Mouse (Mus musculus) embryo, embryonic 10.5 days (tissue): ENCODE measurements at regions not wholly inside any gene's neighbourhood (a gene's known extent, or its start where the extent isn't known, plus 50 kb on each side); places are given as distances from the start of the nearest gene placed in this dataset.

Experiments
- DNase-seq: peaks from one replicate; pipeline ENCODE4 v3.0.0-alpha.2; 2015; ENCODE audit warnings: low spot score

DNA sequence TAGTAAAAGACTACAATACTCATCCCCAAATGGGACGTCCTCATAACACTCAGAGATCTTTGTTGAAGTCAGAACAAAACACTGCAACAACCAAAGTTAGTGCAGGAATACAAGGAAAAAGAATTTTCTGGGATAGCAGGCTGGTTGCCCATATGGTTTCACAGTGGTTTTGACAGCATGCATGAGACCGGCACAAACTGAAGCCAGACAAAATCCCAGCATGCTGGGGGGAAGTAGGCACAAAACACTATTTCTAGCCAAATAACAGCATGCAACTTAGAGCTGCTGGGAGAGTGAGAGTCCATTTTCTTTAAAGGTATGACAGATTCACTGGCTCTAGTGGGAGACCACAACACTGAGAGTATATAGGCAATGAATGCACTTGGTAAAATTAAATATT lies 619.1 kb upstream of the Manea start:
- no peak for DNase-seq

DNA sequence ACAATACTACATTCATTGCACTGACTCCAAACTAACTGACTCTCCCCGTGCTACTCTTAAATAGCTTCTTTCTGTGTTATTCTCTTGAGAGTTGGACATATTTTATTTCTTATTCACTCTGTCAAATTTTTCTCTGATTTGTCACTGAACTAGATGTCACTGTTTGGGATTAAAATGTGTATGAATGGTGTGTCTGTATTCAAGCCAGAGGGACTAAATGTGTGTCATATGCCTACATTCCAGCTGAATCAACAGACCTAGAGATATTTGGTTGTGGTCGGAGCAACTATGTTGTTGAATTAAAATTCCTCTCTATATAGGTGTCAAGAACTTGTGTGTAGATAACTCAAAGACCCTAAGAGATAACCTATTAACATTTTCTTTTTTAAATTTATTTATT lies 618.2 kb upstream of the Manea start:
- DNase-seq, result no peak

DNA sequence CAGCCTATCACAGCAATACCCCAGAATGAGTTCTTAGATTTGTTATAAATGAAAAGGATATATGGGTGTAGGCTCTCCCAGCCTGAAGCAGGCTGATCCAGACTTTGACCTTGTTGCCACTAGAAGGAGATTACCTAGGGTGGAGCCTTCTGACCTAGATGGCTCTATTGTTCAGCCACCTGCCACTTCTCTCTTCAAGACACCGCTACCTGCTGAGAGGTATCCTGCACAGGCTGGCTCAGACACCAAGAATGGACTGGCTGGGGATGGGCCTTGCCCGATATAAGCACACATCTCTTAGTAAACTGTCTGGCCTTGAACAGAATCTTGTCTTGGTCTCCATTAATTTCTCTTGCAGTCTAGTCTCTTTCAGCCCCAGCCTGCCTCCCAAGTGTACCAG lies 597.9 kb upstream of the Manea start:
- no peak for DNase-seq

DNA sequence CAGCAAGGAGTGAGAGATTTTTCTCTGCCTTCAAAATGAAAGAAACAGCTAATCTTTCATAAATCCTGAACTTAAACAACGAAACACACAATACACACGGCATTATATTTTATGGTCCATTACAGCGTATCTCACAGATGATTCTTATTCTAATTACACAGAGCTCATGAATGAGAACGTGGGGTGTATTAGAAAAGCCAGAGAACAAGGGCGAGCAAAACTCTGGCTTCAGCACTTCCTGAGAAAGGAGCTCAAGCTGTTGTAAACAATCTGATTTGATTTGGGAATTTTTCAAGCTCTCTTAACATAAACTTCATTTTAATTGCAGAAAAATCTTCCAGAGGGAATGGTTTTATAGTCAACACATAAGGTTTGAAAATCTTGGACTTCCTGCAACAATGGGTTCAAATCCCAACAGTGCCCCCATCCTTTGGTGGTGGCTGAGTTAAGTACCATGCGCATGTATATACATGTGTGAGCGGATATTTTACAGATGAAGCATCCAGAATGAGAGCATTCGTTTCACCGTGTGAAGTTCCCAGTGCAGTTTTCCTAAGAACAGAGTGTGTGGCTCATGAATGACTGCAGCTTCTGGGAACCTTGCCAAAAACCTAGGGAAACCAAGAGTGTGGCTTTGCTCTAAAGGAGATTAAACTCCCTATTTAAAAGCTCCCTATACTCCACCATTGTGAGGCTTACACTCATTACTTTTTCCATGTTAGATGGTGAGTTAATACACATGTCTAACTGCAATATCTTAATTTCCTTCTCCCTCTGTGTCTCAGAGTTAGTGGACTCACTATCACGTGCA lies 587.5 kb upstream of the Manea start:
- DNase-seq, result no peak

DNA sequence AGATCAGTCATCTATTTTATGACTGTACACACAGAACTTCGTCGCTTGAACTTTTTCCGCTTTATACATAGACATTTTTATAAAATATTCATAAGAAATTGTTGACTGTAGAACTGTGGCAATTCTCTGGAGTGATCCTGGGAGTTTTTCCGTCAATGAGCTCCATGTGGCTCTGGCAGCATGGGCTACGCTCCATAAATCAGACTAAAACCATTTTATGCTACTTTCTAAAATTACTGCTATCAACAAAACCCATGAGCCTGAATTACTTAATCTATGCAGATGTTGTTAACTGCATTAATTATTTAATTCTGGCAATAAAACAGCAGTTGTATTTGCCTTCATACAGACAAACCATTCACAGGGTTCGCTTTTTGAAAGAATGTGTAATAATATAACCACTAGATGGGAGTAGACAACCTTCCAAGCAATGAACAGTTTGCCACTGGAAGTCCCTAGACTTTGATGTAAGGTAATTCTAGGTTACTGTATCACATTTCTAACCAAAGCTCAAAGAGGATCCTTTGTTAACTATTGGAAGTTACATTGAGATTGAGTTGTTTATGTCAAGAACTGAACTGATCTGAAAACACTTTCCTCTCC lies 583.3 kb upstream of the Manea start:
- peak; percentile 64 for DNase-seq

DNA sequence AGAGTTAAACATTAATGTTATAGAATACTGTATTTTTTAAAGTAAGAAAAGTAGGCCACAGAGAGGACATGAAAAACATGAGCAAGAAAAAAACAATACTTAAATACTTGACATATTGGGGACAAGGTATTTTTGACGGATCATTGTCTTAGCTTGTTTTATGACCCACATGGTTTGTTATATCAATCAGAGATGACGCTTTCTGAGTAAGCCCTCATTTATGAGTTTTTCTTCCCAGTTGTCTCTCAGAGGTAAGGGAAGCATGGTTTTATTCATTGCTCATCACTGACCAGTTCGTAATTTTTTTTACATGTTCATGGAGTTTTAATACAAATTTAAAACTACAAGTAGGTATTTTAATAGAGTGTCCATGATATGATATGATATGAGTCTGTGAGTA lies 579.4 kb upstream of the Manea start:
- no peak for DNase-seq

DNA sequence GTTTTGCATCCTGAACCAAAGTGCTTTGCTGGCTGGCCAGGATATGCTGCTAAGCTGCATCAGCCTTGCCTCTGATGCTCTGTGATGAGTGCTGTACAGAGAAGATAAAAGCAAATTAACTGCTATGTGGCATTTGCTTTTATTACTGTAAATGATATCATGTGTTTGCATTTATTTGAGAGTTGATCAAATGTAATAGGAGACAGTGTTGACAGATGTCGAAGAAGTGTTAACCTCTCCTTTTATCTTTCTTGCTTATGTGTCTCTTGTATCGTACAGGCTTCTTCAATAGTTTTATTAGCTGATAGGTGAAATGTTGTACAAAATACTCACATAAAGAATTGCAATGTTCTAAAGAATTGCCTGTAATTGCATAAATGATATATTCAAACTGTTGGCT lies 541.8 kb upstream of the Manea start:
- no peak for DNase-seq

DNA sequence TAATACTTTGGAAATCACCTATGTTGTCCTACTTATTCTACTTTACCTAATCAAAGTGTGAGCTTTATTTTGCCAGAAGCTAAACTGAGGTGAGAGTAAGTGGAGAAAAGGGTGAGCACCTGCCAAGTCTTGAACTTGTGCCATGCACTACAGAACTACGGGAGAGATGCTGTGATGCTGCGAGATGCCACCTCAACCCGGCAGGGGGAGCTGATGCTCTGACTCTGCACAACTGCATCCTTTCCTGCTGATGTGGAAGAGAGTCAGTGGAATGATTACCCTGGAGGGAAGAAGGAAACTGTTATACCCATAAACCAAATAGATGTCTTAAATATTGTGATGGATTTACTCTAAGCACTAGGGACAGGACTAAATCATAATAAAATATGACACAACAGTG lies 532.3 kb upstream of the Manea start:
- peak; percentile 38 for DNase-seq

DNA sequence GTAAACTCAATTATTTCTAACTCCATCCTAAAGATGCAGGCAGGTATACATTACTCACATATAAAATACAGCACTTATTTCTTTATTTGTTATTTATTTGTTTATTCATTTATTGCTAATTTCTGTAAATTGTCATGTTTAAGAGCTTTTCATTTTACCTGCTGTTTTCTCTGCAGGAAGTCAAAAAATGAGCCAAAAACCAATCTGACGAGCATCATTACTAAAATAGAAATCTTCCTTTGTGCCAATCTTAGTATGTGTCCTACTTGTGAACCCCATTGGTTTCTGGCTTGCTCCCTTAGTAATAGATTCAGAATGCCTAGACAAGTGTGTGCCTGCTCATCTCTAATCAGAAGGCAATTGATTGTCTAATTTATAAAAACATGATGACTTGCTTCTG lies 495.1 kb upstream of the Manea start:
- DNase-seq, result no peak

DNA sequence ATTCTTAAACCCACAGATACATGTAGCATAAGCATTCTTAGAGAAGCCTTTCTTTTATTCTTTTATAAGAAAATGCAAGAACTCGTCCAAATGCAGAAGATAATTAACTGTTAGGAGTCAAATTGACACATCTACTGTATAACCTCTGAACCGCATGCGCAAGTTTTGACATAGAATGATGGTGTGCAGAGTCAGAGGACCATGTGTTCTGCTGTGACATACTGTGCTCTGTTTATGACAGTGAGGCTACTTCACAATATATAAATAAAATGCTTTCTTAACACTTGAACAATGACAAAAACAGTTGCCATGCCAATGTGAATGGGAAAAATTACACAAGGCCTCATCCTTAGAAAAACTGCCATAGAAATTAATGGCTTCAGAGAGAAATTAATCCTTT lies 454.1 kb upstream of the Manea start:
- no peak for DNase-seq

DNA sequence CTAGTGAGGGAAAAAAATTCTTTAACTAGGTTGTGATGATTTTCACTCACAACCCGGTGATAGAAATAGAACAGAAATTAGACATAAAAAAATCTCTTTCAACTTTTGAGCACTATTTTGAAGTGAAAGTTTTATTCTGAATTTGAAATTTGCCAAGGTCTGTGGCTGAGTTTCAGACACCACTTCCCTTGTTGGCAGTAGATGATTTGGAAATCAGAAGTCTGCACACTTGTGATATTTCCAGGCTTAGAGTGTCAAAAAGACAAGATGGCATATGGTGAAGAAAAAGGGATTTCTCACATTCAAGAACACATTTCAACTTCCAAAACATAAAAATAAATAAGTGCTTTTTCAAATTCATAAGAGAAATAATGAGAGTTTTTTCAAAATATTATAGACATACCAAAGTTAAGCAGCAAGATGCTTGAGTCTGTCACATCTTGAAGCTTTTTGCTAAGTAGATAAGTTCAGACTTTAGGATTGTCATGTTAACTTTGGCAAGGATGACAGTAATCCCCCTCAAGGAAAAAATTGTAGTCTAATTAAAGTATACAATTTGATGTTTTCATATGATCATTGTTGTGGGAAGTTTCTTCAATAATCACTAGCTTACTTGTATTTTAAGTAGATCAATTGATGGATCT lies 446.6 kb upstream of the Manea start:
- no peak for DNase-seq

DNA sequence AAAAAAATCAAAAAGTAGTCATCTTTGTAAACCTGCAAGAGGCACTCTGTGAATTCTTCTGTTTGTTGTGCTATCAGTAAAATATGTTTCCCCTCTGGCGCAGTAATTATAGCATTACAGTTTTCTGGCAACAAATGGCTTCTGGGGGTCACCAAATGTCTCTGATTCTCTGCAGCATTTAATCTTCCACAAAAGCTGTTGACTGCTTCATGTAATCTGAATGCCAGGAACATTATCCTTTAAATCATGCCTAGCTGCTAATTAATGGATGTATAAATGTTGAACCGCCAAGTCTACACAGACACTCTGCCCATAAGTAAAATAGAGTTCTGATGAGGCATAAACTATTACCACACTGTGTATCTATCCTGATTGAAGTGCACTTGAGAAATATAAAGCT lies 421.2 kb upstream of the Manea start:
- DNase-seq, result no peak

DNA sequence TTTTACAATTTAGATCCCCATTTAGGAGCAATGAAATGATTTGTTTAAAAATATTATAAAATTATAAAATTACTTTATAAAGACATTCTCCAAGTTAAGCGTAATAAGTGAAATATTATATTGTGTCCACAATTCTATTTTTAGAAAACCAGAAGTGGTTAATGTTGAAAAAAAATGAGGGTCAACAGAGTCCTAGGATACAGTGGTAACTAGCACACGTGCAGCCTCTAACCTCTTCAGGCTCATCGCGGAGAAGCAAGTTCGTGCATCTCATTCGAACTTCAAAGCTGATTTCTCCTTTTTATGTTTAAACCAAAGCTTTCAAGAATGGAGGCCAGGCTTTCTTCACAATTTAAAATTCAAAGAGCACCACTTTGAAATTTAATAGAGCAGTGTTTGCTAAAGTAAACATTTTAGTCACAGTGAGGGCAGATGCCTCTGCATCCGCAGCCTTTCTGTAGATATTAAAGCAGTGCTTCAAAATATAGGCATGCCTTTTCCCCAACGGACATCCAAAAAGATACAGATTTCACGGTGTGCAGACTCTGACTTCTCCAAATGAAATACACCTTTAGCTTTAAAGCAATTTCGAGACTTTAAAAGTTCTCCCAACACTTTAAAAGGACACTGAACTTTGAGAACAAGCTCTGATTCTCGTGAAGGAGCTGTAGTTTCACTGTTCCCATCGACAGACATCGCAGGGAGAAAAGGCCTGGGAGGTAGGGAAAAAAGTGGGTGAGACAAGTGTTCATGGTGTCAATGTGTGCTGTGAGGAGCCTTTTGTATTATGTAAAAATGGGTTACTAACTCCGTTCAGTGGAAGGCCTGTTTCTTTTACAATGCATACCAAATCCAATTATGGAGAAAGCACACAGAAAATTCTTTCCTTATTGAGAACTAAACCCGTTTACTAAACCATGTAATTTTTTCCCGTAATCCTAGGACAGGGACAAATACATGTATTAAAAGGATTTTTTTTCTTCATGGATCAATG lies 419.8 kb upstream of the Manea start:
- peak; percentile 24 for DNase-seq

DNA sequence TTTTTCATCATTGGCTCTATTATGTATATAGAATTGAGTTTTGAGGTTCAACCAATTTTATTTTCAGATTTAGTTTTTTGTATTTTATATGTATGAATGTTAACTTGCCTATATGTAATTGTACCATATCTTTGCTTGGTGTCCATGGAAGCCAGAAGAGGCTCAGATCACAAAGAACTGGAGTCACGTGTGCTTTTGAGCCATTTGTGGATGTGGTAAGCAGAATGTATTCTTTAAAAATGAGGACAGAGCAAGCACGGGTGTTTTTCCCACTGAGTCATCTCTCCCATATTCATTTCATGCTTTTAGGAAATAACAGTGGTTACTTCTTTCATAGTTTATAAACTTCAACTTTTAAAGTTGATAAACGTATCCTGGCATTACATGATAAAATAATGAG lies 394.1 kb upstream of the Manea start:
- no peak for DNase-seq

DNA sequence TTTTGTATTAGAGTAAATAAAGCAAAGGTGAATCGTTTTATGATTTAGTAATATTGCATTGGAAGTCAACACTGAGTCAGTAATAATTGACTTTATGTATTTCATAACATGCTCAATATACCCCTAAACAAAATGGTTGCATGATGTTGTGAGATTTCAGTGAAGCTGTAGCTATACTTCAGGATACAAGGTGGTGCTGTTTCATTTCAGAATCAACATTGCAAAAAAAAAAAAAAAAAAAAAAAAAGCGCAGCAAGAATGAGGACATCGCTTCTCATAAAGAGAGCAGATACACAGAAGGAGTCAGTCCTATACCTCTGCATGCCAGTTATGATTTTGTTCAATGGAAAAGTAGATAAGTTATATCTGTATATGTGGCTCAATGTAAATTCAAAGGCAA lies 389.7 kb upstream of the Manea start:
- no peak for DNase-seq

DNA sequence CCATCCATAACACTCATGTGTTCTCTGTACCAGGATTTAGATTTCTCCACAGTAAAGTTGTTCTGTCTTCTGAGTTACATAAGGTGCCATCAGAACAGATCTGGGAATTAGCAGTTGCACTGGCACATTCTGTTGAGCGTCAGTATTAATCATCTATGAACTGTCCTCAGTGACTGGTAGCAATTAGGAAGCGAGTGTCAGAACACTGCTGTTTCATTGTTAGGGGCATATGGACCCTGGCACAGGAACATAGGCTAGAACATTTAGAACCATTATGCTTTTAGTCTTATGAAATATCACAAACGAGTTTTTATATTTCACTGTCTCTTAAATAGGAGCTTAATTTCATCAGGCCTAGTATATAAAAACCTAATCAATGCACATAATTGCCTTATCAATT lies 367.7 kb upstream of the Manea start:
- no peak for DNase-seq

DNA sequence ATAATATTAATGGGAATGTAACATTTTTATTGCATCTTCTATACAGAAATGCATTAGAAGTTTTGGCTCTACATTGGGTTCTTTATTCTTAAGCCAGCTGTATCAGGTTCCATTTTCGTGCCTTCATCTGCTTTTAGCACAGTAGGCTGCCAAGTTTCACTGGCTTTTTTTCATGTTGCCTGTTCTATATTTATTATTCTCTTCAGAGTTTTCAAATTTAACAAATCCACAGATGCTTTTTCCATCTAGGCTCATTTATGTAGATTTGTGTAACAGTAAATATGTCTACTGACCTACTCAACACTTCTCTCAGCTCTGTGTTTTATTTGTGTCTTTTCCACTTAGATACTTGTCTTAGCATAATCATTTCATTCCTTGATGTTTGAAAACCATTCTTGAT lies 363.3 kb upstream of the Manea start:
- DNase-seq, result no peak

DNA sequence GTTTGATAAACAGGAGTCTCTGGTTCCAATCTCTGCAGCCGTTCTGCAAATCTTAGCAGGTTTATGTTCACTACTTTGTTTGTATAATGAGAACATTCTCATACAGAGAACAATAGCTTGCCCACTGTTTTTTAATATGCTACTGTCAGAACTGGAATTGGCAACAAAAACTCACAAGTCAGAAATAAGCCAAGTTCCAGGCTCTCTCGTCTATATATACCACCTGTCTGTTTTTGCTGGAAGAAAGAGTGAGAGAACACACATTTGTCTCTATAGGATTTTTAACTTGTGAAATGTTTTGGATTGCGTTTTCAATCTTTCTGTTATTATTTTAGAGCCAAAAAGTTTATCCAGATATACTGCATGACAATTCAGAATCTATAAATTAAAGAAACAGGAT lies 349.3 kb upstream of the Manea start:
- DNase-seq, result no peak
